Mouse (Mus musculus): ENCODE measurements around the gene Speer4f2.
"Not testable (repeated sequence)": the region's sequence is repeated elsewhere in the genome, so short reads cannot be mapped to it uniquely, and the experiment has no call there.

- not testable (repeated sequence) for TF ChIP-seq CTCF, EP300 (IDR thresholded peaks at IDR 0.05)
Observed at GRCm38 (mm10) chr5:17372880-17373279, at the start of gene Speer4f2.

Measured in lung, postnatal 0 days (tissue).